Mouse (Mus musculus): ENCODE results near the gene Ckmt1. TPM values are rescaled to one million over a fixed set of nuclear protein-coding genes. Genes with fewer than 3 reads are reported as not detected.
"Not testable (repeated sequence)": the region's sequence is repeated elsewhere in the genome, so short reads cannot be mapped to it uniquely, and the experiment has no call there.

Ckmt1 gene
- 1 to 10 TPM; 1.3 to 2.9 (median 2.2) TPM for total RNA-seq (2022)

DNA sequence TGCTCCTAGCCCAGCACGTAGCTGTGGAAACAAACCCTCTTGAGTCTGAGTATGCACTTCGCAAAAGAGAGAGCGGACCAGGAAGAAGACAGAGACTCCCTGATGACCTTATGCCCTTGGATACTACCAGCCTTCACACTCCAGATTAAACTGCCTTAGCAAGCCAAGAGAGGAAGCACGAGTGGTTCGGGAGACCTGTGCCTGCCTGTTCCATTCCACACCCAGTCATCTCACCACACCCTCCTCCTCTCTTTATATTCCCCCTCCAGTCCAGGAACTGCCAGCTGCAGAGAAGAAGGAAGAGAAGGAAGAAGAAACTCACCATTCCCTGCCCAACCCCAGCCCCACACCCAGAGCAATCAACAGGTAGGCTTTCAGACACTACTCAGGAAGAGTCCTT lies at the start of gene Ckmt1:
Gene Ckmt1 (plus strand): TSS at position 221 of the 400 bp plus-strand sequence.
- DNase-seq (ENCODE audit: low spot score) = no peak

DNA sequence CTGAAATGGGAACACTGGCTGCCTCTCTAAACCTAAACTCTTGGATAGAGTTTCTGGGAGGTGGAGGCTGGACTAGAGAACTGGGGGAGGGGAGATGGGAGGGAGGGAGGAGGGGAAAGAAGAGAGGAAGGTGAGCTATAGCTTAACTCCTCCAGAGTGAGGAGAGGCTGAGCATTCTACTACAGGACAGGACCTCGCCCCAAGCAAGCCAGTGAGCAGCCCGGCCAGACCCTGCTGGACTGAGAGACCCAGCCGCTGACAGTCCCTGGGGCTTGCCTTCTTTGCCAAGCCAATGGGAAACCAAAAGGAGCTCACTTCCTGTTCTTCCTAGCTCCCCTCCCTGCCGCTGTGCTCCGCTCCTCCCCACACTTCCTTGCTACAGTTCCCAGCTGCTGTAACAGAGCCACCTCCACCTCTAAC lies 48.5 kb upstream of the Ckmt1 start:
- DNase-seq (ENCODE audit: low spot score) = peak; percentile 67

DNA sequence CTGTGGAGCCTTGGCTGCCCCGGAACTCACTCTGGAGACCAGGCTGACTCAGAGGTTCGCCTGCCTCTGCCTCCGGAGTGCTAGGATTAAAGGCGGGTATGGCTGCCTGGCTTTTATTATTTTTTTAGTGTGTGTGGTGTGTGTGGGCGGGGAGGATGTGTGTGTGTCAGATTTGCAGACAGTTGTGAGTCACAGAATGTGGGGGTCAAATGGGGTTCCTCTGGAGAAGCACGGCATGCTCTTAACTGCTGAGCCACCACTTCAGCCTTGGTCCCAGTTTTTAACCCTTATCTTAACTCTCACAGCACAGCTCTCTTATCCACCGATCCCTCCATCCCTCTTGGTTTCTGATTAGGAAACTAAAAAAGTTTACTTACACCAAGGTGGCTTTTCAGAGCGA lies 41.2 kb upstream of the Ckmt1 start:
- no peak for DNase-seq (ENCODE audit: low spot score)

DNA sequence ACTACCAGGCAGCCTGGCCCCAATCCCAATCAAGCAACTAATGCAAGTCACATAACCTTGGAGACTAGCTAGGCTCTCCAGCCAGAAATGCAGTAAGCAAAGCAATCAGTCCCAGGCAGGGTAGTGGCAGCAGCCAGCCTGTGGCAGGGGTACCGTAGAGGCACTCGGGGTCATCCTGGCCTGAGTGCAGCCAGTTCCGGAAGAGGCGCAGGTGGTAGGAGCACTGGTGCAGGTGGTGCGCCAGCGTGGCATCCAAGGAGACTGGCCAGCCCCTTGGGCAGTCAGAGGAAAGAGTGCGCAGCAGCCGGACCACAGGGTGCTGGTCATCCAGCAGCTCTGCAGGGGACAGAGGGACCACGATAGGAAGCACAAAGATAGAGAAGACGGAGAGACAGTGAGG lies 34.5 kb upstream of the Ckmt1 start:
- no peak for DNase-seq (ENCODE audit: low spot score)

DNA sequence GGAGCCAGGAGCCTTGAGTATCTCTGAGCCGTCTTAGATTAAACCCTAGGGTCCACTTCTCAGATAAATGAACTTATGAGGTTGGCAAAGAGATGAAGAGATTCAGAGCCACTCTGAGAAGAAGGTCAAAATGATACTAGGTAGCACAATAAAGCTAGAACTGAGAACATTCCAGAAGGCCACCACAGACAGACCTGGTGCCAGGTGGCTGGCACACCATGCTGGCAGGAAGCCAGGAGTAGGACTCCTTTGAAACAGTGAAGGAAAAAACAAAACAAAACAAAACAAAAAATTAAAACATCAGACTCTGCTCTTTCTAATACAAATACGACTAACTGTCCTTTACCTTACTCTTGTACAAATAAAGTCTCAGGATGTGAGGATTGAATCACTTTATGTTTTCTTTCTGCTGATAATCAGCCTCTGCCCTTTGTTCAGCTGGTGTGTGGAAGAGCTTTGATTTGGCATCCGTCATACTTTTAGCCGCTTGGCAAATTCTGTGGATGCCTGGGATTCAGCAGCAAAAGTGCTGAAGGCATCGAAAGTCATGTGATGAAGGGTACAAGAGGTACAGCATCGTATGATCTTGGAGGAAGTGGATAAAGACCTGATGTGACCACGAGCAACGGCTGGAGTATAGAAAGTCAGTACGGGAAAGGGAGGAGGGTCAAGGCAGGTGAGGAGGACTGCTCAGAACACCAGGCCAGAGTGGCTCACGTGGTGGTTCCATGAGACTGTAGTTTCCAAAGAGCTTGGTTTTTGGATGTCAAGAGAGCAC lies 33.6 kb upstream of the Ckmt1 start:
- DNase-seq (ENCODE audit: low spot score) = no peak

DNA sequence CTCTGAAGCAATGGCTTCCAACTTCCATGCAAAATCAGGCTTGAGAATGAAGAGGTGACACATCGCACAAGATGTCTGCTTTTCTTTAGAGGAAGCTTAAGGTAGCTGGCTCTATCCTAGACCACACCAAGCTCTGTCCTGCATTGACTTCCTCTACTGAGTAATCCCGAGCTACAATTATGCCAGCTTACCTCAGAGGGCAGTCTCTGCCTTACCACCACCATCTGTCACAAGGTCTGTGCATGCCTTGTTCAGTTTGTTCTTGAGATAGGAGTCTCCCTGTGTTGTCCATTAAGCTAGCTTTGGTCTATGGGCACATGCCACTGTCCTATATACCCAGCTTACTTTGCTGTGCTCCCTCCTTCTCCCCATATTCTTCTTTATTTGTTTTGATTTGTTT lies 28.0 kb upstream of the Ckmt1 start:
- DNase-seq (ENCODE audit: low spot score) = no peak

DNA sequence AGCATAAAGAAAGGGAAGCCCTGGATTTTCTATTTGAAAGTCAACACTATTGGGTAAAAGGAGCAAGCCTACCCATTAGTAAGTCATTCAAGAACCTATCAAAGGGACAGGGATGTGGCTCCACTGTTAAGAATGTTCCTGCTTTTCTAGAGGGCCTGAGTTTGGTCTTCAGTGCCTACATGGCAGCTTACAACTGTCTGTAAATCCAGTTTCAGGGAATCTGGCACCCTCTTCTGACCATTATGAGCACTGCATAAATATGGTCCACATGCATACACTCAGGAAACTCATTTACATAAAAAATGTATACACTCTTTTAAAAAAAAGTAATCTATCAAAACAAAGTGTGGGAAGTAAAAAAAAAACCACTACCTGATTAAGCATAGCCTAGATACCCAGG lies 18.5 kb upstream of the Ckmt1 start:
- DNase-seq (ENCODE audit: low spot score) = no peak

DNA sequence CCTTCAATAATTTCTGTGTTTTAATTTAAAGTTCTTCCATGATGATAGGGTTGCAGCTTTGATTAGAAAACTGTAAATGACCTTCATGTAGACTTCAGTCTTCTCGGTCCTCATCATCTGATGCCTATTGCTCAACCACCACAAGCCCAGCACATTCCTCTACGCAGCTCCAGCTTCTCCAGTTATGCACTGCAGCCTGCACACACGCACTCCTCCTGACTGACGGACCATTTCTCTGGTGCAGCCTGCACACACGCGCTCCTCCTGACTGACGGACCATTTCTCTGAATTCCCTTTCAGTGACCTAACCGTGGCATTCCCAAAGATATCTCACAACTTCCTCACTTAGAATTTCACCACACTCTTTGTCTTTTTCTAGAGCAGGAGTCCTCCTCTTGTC lies 4.4 kb upstream of the Ckmt1 start:
- DNase-seq (ENCODE audit: low spot score) = no peak

DNA sequence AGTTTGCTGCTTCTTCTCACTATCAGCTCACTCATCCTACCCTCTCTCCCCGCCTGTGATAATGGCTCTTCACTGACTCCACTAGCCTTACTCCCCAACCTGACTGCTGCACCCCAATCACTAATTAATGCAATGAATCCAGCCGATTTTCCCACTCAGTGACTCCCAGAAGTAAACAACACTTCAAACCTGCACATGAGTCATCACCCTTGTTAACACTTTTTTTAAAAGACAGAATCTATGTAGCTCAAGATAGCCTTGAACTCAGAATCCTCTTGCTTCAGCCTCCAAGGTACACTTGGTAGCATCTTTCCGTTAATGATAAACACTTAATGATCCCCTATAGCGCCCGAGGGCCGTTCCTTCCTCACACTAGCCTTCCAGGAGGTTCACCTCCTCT lies 3.1 kb upstream of the Ckmt1 start:
- DNase-seq (ENCODE audit: low spot score) = no peak

DNA sequence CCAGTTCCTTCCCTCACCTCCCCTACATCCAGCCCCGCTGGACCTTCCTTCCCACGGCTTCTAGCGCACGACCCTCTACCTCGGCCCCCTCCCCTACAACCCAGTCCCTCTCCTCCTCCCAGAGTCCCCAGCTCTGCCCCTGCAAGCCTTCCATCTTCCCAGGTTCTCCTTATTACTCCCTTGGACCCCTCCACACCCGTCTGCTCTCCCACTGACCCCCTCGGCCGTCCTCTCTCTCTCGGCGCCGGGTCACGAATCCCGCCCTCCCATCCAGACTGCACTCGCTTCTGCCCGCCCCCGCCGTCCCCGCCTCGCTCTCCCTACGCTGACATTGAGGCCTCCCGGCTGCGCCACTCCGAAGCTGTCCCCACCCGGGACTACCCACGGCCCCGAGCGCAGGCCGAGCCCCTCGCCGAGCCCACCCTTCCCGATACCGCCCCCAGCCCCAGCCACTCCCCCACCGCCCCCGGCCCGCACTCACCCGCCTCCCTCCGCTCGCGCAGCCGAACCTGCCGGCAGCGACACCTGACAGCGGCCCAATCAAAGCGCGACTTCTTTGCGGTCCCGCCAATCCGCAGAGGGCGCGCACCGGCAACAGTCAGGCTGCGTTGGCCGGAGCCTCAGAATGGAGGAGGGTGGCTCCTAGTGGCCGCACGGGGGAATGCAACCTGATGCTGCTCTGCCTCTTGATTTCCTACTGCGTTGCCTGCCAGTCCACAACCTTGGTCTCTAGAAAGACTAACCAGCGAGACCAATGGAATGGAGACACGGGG lies 2.5 kb upstream of the Ckmt1 start, which contains the start of gene Ppip5k1:
Gene Ppip5k1 (minus strand): TSS at position 577 of the 773 bp plus-strand sequence.
- DNase-seq (ENCODE audit: low spot score) = peak; percentile 97

DNA sequence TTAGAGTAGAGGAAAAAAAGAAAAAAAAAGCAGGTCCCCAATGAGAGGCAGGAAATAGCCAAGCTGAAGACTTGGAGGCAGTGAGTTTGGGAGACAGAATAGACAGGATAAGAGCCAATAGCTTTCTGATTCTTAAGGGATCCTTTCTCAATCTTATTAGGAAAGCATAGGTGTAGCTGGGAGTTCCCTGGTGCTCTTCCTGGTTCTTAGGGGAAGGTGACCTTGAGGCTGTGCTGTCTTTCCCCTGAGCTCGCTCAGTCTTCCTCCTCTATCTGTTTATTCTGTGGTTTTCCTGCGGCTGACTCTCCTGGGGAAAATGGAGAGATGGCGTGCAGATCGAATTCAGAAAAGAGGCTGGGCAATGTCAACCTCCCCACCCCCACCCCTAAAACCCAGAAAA lies 447 bp downstream of the Ckmt1 start:
- DNase-seq (ENCODE audit: low spot score) = no peak

DNA sequence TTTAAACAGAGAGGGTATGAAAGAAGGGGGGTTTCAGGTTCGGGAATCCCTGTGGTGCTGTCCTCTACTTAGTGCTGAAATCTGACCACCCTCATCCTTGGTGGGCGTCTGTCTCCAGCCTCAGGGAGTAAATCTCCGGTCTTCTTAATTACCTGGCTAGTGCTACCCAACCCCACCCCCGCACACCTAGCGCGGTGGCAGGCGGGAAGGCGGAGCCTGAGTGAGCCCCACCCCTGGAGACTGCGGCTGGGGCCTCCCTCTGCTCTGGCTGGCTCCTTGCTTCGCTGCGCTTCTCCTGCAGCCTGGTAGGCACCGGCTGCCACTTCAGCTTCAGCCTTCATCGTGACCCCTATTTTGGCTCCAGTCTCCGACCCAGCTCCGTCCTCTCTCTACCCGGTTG lies 867 bp downstream of the Ckmt1 start:
- DNase-seq (ENCODE audit: low spot score) = no peak

DNA sequence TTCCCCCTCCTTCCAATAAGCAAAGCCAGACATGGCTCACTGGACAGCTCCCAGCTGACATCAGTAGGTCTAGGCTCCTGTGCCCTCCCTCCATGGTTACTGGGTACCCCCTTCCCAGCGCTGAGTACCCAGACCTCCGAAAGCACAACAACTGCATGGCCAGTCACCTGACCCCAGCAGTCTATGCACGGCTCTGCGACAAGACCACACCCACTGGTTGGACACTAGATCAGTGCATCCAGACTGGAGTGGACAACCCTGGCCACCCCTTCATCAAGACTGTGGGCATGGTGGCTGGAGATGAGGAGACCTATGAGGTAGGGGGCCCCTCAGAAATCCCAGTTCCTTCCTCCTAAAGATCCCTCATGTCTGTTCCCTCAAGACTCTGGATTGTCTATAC lies 1.9 kb downstream of the Ckmt1 start:
- DNase-seq (ENCODE audit: low spot score) = no peak

DNA sequence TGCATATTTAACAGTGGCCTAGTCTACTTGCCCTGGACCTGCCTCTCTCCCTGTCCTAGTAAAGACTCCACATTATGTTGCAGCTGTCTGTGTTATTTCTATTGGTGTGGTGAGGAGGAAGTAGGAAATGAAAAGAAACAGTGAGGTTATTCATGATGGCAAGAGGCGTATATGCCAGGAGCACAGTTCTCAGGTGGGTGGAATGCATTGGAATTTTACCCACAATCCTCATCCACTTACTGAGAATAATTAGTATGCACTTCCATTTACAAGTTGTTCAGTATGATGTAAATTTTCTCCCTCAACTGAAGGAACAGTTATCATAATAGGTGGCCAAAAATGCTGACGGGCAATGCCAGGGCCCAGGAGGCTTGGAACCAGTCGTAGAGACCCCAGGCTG lies 6.1 kb downstream of the Ckmt1 start:
- no peak for DNase-seq (ENCODE audit: low spot score)

DNA sequence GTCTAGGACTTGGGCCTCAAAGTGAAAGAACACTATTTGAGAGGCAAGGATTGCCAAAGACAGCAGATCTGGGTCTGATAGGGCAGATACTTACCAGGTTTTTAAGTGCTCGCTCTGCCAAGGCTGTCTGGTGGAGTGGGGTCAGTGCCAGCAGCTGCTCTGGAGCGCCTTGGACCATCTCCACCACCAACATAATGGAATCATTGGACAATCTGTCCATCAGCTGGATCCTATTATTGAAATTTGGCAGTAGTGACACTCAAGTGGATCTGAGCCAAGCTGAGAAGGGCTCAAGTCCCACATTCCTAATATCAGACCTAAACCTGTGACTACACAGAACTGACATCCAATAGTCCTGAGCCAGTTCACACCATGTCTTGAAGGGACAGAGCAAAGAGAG lies 11.3 kb downstream of the Ckmt1 start:
- no peak for DNase-seq (ENCODE audit: low spot score)

DNA sequence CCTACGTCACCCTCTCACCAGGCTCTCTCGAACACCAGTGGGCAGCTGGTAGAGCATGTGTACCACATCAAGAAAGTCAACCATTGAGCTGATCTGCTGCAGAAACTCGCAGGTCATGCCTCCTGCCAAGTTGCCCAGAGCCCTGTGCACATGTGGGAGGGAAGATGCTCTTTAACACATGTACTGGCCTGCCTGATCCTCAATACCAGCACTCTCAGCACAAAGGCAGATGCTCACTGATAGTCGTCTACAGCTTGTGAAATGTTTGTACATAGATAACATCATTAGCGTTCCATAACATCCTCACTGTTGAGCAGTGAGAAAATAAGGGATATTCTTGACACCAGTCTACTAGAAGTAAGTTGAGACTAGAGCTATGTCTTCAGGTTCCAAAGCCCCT lies 13.4 kb downstream of the Ckmt1 start:
- DNase-seq (ENCODE audit: low spot score) = no peak

DNA sequence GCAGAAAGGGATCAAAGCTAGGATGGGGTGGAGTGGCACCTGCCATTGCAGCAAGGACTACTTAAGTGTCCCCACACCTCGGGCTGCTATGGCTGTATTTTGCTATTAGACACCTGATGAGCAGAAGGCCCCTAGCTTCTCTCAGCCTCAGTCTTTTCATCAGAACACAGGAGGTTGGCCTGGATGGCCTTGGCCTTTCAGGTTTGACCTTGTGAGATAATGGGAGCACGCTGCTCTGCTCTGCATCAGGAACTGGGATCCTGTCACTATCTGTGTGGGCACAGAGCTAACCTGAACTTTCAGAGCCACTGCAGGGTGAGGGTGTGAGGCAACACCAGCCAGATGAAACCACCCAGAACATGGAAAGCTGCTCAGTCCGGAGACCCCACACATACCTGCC lies 14.8 kb downstream of the Ckmt1 start:
- DNase-seq (ENCODE audit: low spot score) = no peak

DNA sequence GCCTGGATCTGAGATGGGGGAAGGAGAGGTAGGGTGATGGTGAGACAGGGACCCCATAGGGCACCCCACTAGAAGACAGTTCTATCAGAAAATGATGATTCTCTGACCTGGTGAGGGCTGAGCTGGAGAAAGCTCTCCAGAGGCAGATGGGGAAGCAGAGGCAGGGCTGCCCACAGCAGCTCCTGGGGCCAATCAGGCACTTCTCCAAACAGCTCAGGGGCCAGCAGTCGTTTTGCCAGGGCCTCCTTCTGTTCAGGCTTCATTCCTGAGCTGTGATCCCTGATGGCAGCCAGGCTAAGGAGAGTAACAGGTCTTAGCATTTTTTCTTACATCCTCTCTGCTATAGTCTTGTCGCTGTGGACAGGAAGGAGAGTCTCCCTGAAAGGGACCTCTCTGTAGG lies 17.3 kb downstream of the Ckmt1 start:
- no peak for DNase-seq (ENCODE audit: low spot score)

DNA sequence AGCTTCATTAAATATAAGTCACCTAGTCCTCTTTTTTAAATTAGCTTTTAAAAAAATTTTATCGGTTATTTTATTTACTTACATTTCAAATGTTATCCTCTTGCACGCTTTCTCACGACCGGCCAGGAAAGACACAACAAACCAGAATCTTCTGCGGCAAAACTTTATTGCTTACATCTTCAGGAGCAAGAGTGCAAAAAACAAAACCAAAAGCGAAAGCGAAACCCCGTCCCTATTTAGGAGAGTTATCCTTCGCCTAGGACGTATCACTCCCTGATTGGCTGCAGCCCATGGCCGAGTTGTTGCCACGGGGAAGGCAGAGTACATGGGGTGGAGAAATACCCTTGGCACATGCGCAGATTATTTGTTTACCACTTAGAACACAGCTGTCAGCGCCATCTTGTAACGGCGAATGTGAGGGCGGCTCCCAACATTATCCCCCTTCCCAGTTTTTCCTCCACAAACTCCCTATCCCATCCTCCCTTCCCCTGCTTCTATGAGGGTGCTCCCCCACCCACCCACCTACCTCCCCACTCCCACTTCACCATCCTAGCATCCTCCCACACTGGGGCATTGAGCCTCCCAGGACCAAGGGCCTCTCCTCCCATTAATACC lies 29.6 kb downstream of the Ckmt1 start, which contains the start of gene Strc:
Gene Strc (minus strand): TSS at position 208 of the 615 bp plus-strand sequence.
- DNase-seq (ENCODE audit: low spot score) = not testable (repeated sequence)

DNA sequence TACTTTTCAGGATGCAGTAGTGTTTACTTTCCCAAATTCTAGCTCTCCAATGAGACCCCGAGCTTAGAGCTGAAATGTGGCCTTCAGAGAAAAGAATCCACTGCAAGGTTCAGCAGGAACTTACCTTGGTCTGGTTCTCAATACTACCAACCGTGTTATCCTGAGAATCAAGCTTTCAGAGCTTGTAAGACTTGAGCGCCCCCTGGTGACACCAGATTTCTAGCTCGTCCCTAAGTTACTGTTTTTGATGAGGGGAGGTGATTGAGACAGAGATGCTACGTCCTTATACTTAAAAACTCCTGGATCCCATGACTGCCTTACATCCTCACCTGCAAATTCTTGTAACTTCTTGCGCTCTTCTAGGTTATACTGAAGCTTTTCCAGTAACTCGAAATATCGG lies 39.1 kb downstream of the Ckmt1 start:
- peak; percentile 64 for DNase-seq (ENCODE audit: low spot score)

DNA sequence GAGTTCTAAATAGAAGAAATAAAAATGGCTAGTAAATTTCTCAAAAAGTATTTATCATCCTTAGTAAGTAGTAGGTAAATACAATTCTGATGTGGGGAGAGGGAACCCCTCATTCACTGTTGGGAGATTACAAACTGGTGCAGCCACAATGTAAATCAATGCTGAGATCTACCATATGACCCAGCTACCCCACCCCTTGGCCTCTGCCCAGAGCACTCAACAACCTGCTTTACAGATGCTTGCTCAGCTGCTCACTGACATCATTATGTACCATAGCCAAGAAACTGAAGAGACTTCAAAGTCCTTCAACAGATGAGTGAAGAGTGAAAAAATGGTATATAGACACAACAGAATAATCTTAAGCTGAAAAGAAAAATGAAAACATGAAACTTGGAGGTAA lies 45.8 kb downstream of the Ckmt1 start:
- no peak for DNase-seq (ENCODE audit: low spot score)

DNA sequence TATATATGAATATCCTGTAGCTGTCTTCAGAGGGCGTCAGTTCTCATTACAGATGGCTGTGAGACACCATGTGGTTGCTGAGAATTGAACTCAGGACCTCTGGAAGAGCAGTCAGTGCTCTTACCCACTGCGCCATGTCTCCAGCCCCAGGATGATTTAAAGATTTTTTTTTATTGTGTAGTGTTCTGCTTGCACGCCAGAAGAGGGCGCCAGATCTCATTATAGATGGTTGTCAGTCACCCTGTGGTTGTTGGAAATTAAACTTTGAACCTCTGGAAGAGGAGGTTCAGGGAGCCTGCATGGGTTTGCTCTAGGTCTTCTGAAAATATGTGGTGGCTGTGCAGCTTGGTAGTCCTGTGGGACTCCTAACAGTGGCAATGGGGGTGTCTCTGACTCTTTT lies 50.6 kb downstream of the Ckmt1 start:
- DNase-seq (ENCODE audit: low spot score) = no peak

Measured in heart, adult 8-10 months (tissue).